Mouse (Mus musculus) heart, embryonic 14.5 days (tissue): ENCODE data around the gene Slc6a3. TPM values are rescaled to one million over a fixed set of nuclear protein-coding genes. Genes with fewer than 3 reads are reported as not detected.

Experiments
- ATAC-seq: fragments of 200-750 bp; cut with Nextera tagmentation; 2 replicates; pipeline ENCODE4 v1.8.0; 2017; ENCODE audit warnings: low read depth, moderate TSS enrichment; ENCODE audit not compliant: insufficient number of reproducible peaks, insufficient read depth, low FRiP score
- H3K27ac ChIP-seq, 2 experiments: fragments of 200-500 bp in 1 of 2; fragments of 300-500 bp in 1 of 2; sonication (generic) in 1 of 2; replicated peaks in 1 of 2; 2 replicates each; pipeline ENCODE4 v1.5.1; 2012 to 2014; ENCODE audit warnings: low read depth in 2 of 2, low read length in 2 of 2, control low read depth in 1 of 2, mild to moderate bottlenecking in 1 of 2, mixed read lengths in 1 of 2; ENCODE audit not compliant: control insufficient read depth in 1 of 2, insufficient read depth in 1 of 2
- H3K27me3 ChIP-seq: fragments of 300-500 bp; sonication (generic); 2 replicates; pipeline ENCODE4 v1.6.1; 2014; ENCODE audit warnings: mild to moderate bottlenecking, low read length, control low read depth; ENCODE audit not compliant: control insufficient read depth, insufficient read depth
- H3K36me3 ChIP-seq: fragments of 300-500 bp; sonication (generic); 2 replicates; pipeline ENCODE4 v1.6.1; 2014; ENCODE audit warnings: mild to moderate bottlenecking, control low read depth, low read length, mixed read lengths; ENCODE audit not compliant: control insufficient read depth, insufficient read depth
- H3K4me1 ChIP-seq, 2 experiments: fragments of 200-500 bp in 1 of 2; fragments of 300-500 bp in 1 of 2; sonication (generic) in 1 of 2; 2 replicates each; pipeline ENCODE4 v1.6.1; 2012 to 2014; ENCODE audit warnings: low read length in 2 of 2, control low read depth in 1 of 2, mixed read lengths in 1 of 2; ENCODE audit not compliant: control insufficient read depth in 2 of 2, insufficient read depth in 2 of 2
- H3K4me2 ChIP-seq: fragments of 300-500 bp; sonication (generic); 2 replicates; pipeline ENCODE4 v1.6.1; 2014; ENCODE audit warnings: mild to moderate bottlenecking, low read length
- H3K4me3 ChIP-seq, 2 experiments: fragments of 200-500 bp in 1 of 2; fragments of 300-500 bp in 1 of 2; sonication (generic) in 1 of 2; 2 replicates each; pipeline ENCODE4 v1.5.1; 2012 to 2014; ENCODE audit warnings: low read length in 2 of 2, mild to moderate bottlenecking in 2 of 2, control low read depth in 1 of 2, low read depth in 1 of 2, moderate library complexity in 1 of 2; ENCODE audit not compliant: control insufficient read depth in 1 of 2, insufficient read depth in 1 of 2
- H3K9ac ChIP-seq: fragments of 300-500 bp; sonication (generic); 2 replicates; pipeline ENCODE4 v1.6.1; 2014; ENCODE audit warnings: mild to moderate bottlenecking, low read length
- H3K9me3 ChIP-seq: fragments of 300-500 bp; sonication (generic); 2 replicates; pipeline ENCODE4 v1.6.1; 2016; ENCODE audit warnings: low read length, control low read depth; ENCODE audit not compliant: control insufficient read depth
- WGBS: fragments of 180-500 bp; shearing (Covaris S2); extraction: QIAGEN DNeasy Blood & Tissue Kit; methylation state at CpG from one replicate; pipeline ENCODE4 v1.1.7; 2014; 5-methylcytosine and 5-hydroxymethylcytosine counted together
- polyA plus RNA-seq: library from polyadenylated mRNA; unstranded; fragments of >200 nt; fragmentation: Nextera tagmentation; extraction: Ambion mirVana; gene quantifications from 2 replicates; pipeline ENCODE4 v1.2.1, GENCODE M21; 2014

The Slc6a3 gene
- polyA plus RNA-seq, 1 experiment from 2014 or later = 0.09 TPM

DNA sequence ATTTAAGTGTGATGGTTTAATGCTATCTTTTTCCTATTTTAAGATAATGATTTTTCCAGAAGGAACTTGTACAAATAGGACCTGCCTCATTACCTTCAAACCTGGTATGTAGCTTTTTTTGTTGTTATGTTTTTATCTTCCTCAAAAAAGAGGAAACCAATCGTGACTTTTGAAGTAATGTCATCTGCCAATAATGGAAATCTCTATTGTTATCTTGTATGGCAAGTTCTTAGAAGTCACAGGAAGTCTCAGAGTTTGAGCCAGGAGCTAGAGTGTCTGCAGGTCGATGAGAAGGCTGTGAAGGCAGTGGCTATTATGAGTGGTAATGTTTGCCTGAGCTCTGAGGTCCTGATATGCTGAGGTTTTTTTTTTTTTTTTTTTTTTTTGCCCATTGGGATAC, 40.4 kb upstream of the Slc6a3 start:
- no peak overlapping the region for H3K27ac ChIP-seq
- H3K36me3 ChIP-seq = peaks cover 55% of the 10 kb centered on the region
- peaks cover 2 to 8% of the 10 kb centered on the region in 2 experiments; a peak in 3 of 4 replicates for H3K4me1 ChIP-seq
- H3K4me2 ChIP-seq = no peak overlapping the region
- no peaks in the 10 kb centered on the region for H3K9me3 ChIP-seq
- no peak overlapping the region for H3K4me3 ChIP-seq
- H3K27me3 ChIP-seq = no peaks in the 10 kb centered on the region
- WGBS = 45% methylated on average over 2 of the region's 2 CpGs
- H3K9ac ChIP-seq = no peak overlapping the region
- ATAC-seq = no peak

GRCm38 (mm10) chr13:73499893-73500604, 36.5 kb upstream of the Slc6a3 start:
- no peak overlapping the region for H3K4me2 ChIP-seq
- H3K4me1 ChIP-seq = peaks cover 2 to 8% of the 10 kb centered on the region in 2 experiments; a peak in 3 of 4 replicates
- H3K27me3 ChIP-seq = no peaks in the 10 kb centered on the region
- peaks cover 46% of the 10 kb centered on the region for H3K36me3 ChIP-seq
- ATAC-seq = no peak
- no peak overlapping the region; a peak in 1 of 4 replicates for H3K27ac ChIP-seq
- WGBS = 57% methylated on average over 6 of the region's 6 CpGs
- no peaks in the 10 kb centered on the region for H3K9me3 ChIP-seq
- H3K4me3 ChIP-seq = no peak overlapping the region
- no peak overlapping the region for H3K9ac ChIP-seq

DNA sequence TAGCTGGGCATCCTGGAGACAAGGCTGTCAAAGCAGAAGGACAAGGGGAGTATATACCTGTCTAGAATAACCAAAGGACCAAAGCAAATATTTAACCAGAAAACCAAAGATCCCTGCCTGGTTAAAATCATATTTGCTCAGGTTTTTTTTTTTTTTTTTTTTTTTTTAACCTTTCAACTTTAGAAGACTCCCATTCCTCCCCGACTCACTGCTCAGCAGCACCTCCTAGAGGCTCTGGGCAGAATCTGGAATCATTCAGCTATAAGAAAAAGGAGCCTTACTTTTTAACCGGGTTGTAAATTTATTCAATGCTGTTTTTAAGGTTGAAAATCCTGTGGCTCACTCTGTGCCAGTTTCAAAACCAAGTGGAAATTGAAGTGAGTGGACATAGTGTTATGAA, 33.8 kb upstream of the Slc6a3 start:
- Histone ChIP-seq H3K4me2 (no peak overlapping the region), H3K4me3 (no peak overlapping the region), H3K9ac (no peak overlapping the region), H3K27ac (no peak overlapping the region), H3K27me3 (no peaks in the 10 kb centered on the region), H3K36me3 (peaks cover 26% of the 10 kb centered on the region), H3K4me1 (peaks cover 2 to 8% of the 10 kb centered on the region in 2 experiments; a peak in 3 of 4 replicates), H3K9me3 (no peaks in the 10 kb centered on the region)
- WGBS = 68% methylated on average over 2 of the region's 2 CpGs
- no peak for ATAC-seq

DNA sequence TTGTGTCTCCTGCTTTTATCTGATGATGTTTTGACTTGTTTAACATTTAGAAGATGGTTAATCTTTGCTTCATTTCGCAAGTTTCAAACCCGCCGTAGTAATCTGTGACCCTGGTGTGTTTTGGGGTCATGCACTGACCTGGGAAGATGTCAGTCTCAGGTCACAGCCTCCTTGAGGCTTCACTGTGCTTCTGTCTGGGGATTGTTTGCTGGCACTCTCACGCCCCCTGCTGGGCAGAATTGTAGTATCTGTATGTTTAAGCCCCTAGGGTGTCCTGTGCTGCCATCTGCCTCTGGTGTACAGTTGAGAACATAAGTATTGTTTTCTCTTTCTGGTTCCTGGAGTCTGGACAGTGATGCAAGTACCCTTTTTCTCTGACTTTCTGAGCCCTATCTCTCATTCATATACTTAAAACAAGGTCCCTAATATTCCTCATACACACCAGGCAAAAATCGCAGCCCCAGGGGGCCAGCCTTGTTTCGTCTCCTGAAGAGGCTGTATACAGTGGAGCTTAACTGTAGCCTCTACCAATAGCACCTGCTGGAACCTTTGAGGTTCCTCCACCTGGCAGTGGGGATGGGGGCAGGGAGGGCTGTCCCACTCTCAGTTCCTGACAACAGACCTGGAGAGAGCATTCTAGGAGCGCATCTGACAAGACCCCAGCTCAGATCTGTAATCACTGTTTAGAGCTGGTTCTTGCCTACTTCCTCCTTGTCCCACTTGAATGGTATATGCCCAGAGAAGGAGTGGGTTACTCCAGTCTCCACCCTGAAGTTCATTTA, 30.7 kb upstream of the Slc6a3 start:
- 74% methylated on average over 7 of the region's 7 CpGs for WGBS
- no peaks in the 10 kb centered on the region; a peak in 1 of 4 replicates for H3K4me1 ChIP-seq
- 0 out of 2 replicates have a peak, but pooled peaks have one; percentile 45 for ATAC-seq
- H3K27ac ChIP-seq = no peak overlapping the region
- H3K9ac ChIP-seq = no peak overlapping the region
- no peak overlapping the region for H3K4me2 ChIP-seq
- peaks cover 29% of the 10 kb centered on the region for H3K36me3 ChIP-seq
- H3K27me3 ChIP-seq = no peaks in the 10 kb centered on the region
- H3K4me3 ChIP-seq = no peak overlapping the region
- H3K9me3 ChIP-seq = no peaks in the 10 kb centered on the region

DNA sequence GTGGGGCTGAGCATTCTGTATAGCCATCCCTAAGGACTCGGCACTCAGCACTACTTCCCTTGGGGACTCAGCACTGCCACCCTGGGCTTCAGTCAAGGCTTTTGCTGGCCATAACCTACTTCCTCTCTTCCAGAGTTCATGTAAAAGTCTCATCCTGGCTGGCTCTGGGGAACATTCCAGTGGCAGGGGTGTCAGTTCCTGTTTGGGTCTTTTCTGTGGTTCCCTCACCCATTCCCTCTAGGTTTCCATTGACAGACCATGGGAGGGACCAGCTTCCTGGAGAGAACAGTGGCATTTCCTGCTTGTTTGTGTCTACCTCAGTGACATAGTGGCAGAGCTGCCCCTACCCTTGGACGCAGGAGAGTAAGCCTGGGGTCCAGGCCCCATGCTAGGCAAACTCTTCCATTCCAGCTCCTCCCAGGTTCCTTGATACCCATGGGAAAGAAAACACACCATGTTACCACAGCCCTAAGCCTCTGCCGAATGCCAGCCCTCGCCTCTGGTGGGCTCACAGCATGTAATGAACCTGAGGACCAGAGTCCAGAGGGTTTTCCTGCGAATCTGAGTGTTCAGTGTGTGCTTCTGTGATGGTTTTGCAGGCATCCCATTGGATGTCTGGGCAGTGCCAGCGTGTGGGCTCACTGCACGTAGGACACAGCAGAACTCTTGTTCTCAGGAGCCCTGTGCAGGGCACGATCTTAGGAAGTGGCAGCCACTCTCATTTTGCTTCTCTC, 27.6 kb upstream of the Slc6a3 start:
- H3K9me3 ChIP-seq = no peaks in the 10 kb centered on the region
- no peaks in the 10 kb centered on the region; a peak in 1 of 4 replicates for H3K4me1 ChIP-seq
- H3K4me2 ChIP-seq = no peak overlapping the region
- no peak overlapping the region for H3K9ac ChIP-seq
- 82% methylated on average over 8 of the region's 8 CpGs for WGBS
- ATAC-seq = no peak
- H3K27me3 ChIP-seq = no peaks in the 10 kb centered on the region
- H3K27ac ChIP-seq = no peak overlapping the region
- peaks cover 44% of the 10 kb centered on the region for H3K36me3 ChIP-seq
- H3K4me3 ChIP-seq = no peak overlapping the region

- Histone ChIP-seq H3K9ac (no peak overlapping the region), H3K4me3 (no peak overlapping the region), H3K4me2 (no peak overlapping the region), H3K27me3 (no peaks in the 10 kb centered on the region), H3K9me3 (no peaks in the 10 kb centered on the region), H3K4me1 (no peaks in the 10 kb centered on the region; a peak in 1 of 4 replicates), H3K36me3 (peaks cover 53% of the 10 kb centered on the region), H3K27ac (no peak overlapping the region)
- WGBS = 73% methylated on average over 6 of the region's 6 CpGs
- no peak for ATAC-seq
These were observed 26.7 kb upstream of the Slc6a3 start for GRCm38 (mm10) chr13:73509869-73510268.

GRCm38 (mm10) chr13:73512776-73513673, 23.5 kb upstream of the Slc6a3 start:
- ATAC-seq = no peak
- 55% methylated on average over 13 of the region's 13 CpGs for WGBS

More at GRCm38 (mm10) chr13:73512776-73513673, 23.5 kb upstream of the Slc6a3 start:
- peaks cover 52% of the 10 kb centered on the region for H3K36me3 ChIP-seq
- H3K4me1 ChIP-seq = no peaks in the 10 kb centered on the region; a peak in 1 of 4 replicates
- H3K4me2 ChIP-seq = no peak overlapping the region
- H3K27ac ChIP-seq = no peak overlapping the region
- H3K9me3 ChIP-seq = no peaks in the 10 kb centered on the region
- no peak overlapping the region for H3K9ac ChIP-seq
- H3K27me3 ChIP-seq = no peaks in the 10 kb centered on the region
- H3K4me3 ChIP-seq = no peak overlapping the region
